Mouse (Mus musculus): ENCODE measurements around the gene Exph5. TPM values are rescaled to one million over a fixed set of nuclear protein-coding genes. Genes with fewer than 3 reads are reported as not detected.

Exph5 gene
- polyA plus RNA-seq, 1 experiment from 2014 or later, result 0.27 TPM

- ATAC-seq, result no peak
- Histone ChIP-seq H3K4me2 (replicated peaks) (no peak overlapping the region), H3K4me1 (replicated peaks) (no peaks in the 10 kb centered on the region), H3K9ac (replicated peaks) (no peak overlapping the region), H3K9me3 (no peaks in the 10 kb centered on the region), H3K36me3 (no peaks in the 10 kb centered on the region), H3K27ac (no peak overlapping the region), H3K27me3 (0 out of 2 replicates have a peak, but pooled peaks cover 6% of the 10 kb centered on the region), H3K4me3 (replicated peaks) (no peak overlapping the region)
- WGBS, result 86% methylated on average over 3 of the region's 3 CpGs
These were observed 76.7 kb downstream of the Exph5 start for GRCm38 (mm10) chr9:53378171-53378570.

DNA sequence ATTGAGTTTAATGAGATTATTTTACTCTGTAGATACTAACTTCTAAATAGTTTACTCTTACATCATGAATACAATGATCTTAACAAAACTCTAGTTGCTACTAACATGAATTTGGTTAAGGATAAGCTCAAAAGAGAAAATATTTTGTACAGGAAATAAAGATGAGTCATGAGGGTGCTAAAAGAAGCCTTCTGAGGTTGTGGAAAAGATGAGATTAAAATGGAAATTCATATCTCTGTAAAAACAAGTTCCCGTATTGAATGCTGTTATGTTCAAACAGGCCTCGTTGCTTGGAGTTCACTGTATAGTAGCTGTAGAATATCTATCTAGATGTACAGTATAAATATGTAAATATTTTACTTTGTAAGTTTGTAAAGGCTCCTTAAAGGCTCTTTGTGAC, 79.1 kb downstream of the Exph5 start:
- Histone ChIP-seq H3K9ac (replicated peaks) (no peak overlapping the region), H3K4me2 (replicated peaks) (no peak overlapping the region), H3K4me1 (replicated peaks) (peaks cover 6% of the 10 kb centered on the region), H3K36me3 (no peaks in the 10 kb centered on the region), H3K9me3 (no peaks in the 10 kb centered on the region), H3K27me3 (0 out of 2 replicates have a peak, but pooled peaks cover 6% of the 10 kb centered on the region), H3K4me3 (replicated peaks) (no peak overlapping the region), H3K27ac (no peak overlapping the region)
- ATAC-seq, result no peak
- WGBS, result 87% methylated on average over 2 of the region's 2 CpGs

DNA sequence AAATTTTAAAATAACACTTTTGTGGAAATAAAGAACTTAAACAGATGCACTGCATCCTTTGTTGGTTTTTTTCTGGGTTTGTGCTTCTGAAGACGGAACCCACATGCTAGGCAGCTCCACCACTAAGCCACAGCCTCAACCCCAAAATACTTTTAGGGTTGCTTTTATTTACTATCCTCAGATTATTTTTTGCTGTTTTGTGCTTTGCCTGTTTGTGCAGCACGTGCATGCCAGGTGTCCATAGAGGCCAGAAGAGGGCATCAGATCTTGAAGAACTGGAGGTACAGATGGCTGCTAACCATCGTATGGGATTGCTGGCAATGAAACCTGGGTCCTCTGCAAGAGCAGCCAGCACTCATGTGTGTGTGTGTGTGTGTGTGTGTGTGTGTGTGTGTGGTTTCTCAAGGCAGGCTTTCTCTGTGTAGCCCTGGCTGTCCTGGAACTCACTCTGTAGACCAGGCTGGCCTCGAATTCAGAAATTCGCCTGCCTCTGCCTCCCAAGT, 79.7 kb downstream of the Exph5 start:
- Histone ChIP-seq H3K27me3 (0 out of 2 replicates have a peak, but pooled peaks cover 6% of the 10 kb centered on the region), H3K9ac (replicated peaks) (no peak overlapping the region), H3K36me3 (no peaks in the 10 kb centered on the region), H3K4me3 (replicated peaks) (no peak overlapping the region), H3K4me2 (replicated peaks) (no peak overlapping the region), H3K9me3 (no peaks in the 10 kb centered on the region), H3K4me1 (replicated peaks) (peaks cover 6% of the 10 kb centered on the region), H3K27ac (no peak overlapping the region)
- ATAC-seq, result no peak
- WGBS, result 83% methylated on average over 5 of the region's 5 CpGs

DNA sequence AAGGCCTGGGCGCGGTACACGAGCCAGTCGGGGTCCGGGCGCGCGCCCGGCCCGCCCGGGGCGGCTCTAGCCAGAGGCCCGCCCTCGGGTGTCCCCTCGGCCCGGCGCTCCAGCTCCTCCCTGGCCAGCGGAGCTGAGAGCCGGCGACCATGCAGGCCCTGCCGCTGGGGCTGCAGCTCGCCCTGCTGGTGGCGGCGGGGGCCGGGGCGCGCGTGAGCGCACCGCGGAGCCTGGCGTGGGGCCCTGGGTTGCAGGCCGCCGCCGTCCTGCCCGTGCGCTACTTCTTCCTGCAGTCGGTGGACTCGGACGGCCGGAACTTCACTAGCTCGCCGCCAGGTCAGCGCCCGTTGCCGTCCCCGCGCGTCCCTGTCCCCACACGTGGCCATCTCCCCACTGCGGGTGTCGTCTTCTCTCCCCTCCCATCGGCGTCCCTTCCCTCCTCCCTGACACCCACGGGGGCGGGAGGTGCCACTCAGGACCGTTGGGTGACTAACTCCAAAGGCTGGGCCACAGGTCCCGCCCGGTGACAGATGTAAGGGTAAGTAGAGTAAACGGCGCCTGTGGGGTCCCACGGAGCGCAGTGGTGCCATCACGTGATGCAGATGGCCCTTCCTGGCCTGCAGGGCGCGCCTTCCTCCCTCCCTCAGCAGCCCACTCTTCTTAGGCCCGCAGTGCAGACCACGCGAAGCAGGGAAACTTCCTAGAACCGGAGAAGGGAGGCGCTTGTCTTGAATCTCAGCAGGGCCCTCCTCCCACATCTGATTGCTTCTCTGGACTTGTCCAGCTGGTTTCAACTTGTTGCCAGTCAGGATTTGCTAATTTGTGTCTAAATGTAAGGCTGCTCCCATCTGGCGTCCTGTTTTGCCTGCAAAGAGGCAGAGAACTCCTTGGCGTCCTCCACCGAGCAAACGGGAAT, 82.7 kb downstream of the Exph5 start, which contains the start of gene Kdelc2:
Gene Kdelc2 (plus strand): TSS at position 75 of the 916 bp plus-strand sequence.
- H3K9ac ChIP-seq (replicated peaks), result peak within 1 kb of the TSS; percentile 80
- peak within 1 kb of the TSS; percentile 75 for H3K27ac ChIP-seq
- H3K4me3 ChIP-seq (replicated peaks), result peak within 1 kb of the TSS; percentile 68
- H3K4me2 ChIP-seq (replicated peaks), result peak within 1 kb of the TSS; percentile 98
- peaks cover 6% of the 10 kb centered on the region for H3K4me1 ChIP-seq (replicated peaks)
- H3K36me3 ChIP-seq, result no peaks in the 10 kb centered on the region
- H3K27me3 ChIP-seq, result 0 out of 2 replicates have a peak, but pooled peaks cover 6% of the 10 kb centered on the region
- H3K9me3 ChIP-seq, result no peaks in the 10 kb centered on the region
- WGBS, result under 1% methylated on average over 75 of the region's 75 CpGs
- ATAC-seq, result peak; percentile 95

DNA sequence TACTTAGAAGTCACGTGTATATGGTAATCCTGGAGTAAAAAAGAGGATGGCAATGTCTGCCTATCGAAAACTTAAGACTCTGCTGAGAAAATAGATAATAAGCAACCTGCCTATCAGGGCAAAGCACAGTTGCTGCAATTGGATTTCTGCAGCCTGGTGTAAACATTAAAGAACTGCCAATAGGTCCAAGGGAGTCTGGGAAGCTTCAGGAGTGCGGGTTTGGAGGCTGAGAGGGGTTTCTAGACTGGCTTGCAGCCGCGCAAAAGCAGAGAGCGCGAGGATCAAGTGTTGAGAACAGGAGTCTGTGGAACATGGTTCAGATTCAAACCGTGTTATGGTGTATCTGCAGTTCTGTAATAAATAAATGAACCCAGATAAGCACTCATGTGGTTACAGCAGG, 83.4 kb downstream of the Exph5 start:
- H3K9ac ChIP-seq (replicated peaks), result peak overlapping the region; percentile 80
- ATAC-seq, result peak; percentile 15; the same call in 1 of the 2 replicates
- H3K27ac ChIP-seq, result peak overlapping the region; percentile 75
- H3K27me3 ChIP-seq, result 0 out of 2 replicates have a peak, but pooled peaks cover 6% of the 10 kb centered on the region
- H3K4me3 ChIP-seq (replicated peaks), result peak overlapping the region; percentile 68
- peaks cover 6% of the 10 kb centered on the region for H3K4me1 ChIP-seq (replicated peaks)
- 12% methylated on average over 8 of the region's 8 CpGs for WGBS
- H3K4me2 ChIP-seq (replicated peaks), result peak overlapping the region; percentile 98
- H3K36me3 ChIP-seq, result no peaks in the 10 kb centered on the region
- H3K9me3 ChIP-seq, result no peaks in the 10 kb centered on the region

DNA sequence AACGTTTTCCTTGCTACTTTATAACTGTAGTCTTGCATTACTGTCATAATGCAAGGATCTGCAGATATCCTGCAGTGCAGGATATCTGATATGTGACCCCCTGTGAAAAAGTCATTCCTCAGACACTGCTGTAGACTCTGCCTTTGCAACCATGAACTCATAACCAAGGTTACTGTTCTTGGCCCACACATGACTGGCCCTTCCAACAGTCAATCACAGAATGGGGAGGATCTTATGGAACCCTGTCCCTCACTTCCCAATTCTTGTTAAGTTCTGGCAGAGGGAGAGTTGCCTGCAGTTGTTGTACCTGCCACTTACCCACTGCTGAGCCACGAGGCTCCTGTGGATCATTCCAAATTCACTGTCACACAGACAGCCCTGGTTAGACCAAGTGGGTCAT, 86.0 kb downstream of the Exph5 start:
- H3K9ac ChIP-seq (replicated peaks), result no peak overlapping the region
- H3K4me2 ChIP-seq (replicated peaks), result no peak overlapping the region
- H3K4me1 ChIP-seq (replicated peaks), result peaks cover 6% of the 10 kb centered on the region
- no peak overlapping the region for H3K27ac ChIP-seq
- H3K36me3 ChIP-seq, result no peaks in the 10 kb centered on the region
- 75% methylated on average over 2 of the region's 2 CpGs for WGBS
- no peak overlapping the region for H3K4me3 ChIP-seq (replicated peaks)
- H3K27me3 ChIP-seq, result 0 out of 2 replicates have a peak, but pooled peaks cover 6% of the 10 kb centered on the region
- H3K9me3 ChIP-seq, result no peaks in the 10 kb centered on the region
- ATAC-seq, result no peak

GRCm38 (mm10) chr9:53389109-53389508, 87.6 kb downstream of the Exph5 start:
- 73% methylated on average over 3 of the region's 3 CpGs for WGBS
- peaks cover 6% of the 10 kb centered on the region for H3K4me1 ChIP-seq (replicated peaks)

DNA sequence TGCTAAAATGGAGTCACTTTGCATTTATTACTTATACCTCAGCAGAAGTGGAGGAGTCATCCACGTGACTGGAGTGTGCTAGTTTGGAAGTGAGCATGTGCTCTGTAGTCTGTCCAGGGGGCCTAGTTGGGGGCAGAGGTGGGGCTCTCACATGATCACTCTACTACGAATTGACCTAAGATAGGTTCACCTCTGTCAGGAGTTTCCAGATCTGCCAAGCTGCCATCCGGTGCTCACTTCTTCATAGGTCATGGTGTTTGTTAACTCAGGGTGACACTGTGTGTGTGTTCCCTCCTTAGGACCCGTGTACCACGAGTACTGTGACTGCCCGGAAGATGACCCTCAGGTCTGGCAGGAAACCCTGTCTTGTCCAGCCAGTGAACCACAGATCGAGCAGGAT, 88.7 kb downstream of the Exph5 start:
- H3K4me1 ChIP-seq (replicated peaks), result no peaks in the 10 kb centered on the region; the same call in 1 of the 2 replicates
- H3K9ac ChIP-seq (replicated peaks), result no peak overlapping the region
- no peak overlapping the region for H3K27ac ChIP-seq
- no peaks in the 10 kb centered on the region for H3K36me3 ChIP-seq
- no peaks in the 10 kb centered on the region for H3K27me3 ChIP-seq
- 88% methylated on average over 7 of the region's 7 CpGs for WGBS
- no peaks in the 10 kb centered on the region for H3K9me3 ChIP-seq
- H3K4me2 ChIP-seq (replicated peaks), result no peak overlapping the region
- no peak overlapping the region for H3K4me3 ChIP-seq (replicated peaks)
- ATAC-seq, result no peak

More at GRCm38 (mm10) chr9:53389109-53389508, 87.6 kb downstream of the Exph5 start:
- no peak for ATAC-seq
- no peaks in the 10 kb centered on the region for H3K9me3 ChIP-seq
- H3K4me2 ChIP-seq (replicated peaks), result no peak overlapping the region
- no peak overlapping the region for H3K4me3 ChIP-seq (replicated peaks)
- H3K27ac ChIP-seq, result no peak overlapping the region
- no peaks in the 10 kb centered on the region for H3K27me3 ChIP-seq
- no peak overlapping the region for H3K9ac ChIP-seq (replicated peaks)
- H3K36me3 ChIP-seq, result no peaks in the 10 kb centered on the region

- peaks cover 6% of the 10 kb centered on the region; the same call in 1 of the 2 replicates for H3K4me1 ChIP-seq (replicated peaks)
- no peaks in the 10 kb centered on the region for H3K36me3 ChIP-seq
- H3K9me3 ChIP-seq, result no peaks in the 10 kb centered on the region
- 84% methylated on average over 13 of the region's 13 CpGs for WGBS
- no peak for ATAC-seq
- no peak overlapping the region for H3K4me2 ChIP-seq (replicated peaks)
- H3K27me3 ChIP-seq, result no peaks in the 10 kb centered on the region
- no peak overlapping the region for H3K27ac ChIP-seq
- no peak overlapping the region for H3K9ac ChIP-seq (replicated peaks)
- no peak overlapping the region for H3K4me3 ChIP-seq (replicated peaks)
These were observed 96.4 kb downstream of the Exph5 start for GRCm38 (mm10) chr9:53397685-53398387.

DNA sequence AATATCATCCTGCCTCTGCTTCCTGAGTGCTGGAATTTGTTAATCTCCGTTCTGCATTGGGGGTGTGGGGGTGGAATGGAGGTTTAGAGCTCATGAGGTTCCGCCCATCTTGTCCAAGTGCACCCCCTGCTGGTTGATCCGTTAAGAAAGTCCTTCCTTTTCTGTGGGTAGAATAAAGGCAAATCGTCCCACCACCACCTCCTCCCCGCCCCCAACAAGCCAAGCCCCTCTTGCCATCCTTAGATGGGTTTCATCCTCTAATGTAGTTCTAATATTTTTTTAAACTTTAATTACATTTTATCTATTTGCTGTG, 96.9 kb downstream of the Exph5 start:
- Histone ChIP-seq H3K36me3 (no peaks in the 10 kb centered on the region), H3K9ac (replicated peaks) (no peak overlapping the region), H3K9me3 (no peaks in the 10 kb centered on the region), H3K27me3 (no peaks in the 10 kb centered on the region), H3K4me2 (replicated peaks) (no peak overlapping the region), H3K4me3 (replicated peaks) (no peak overlapping the region), H3K4me1 (replicated peaks) (peaks cover 6% of the 10 kb centered on the region; the same call in 1 of the 2 replicates), H3K27ac (no peak overlapping the region)
- WGBS, result 15% methylated on average over 5 of the region's 5 CpGs
- ATAC-seq, result no peak

DNA sequence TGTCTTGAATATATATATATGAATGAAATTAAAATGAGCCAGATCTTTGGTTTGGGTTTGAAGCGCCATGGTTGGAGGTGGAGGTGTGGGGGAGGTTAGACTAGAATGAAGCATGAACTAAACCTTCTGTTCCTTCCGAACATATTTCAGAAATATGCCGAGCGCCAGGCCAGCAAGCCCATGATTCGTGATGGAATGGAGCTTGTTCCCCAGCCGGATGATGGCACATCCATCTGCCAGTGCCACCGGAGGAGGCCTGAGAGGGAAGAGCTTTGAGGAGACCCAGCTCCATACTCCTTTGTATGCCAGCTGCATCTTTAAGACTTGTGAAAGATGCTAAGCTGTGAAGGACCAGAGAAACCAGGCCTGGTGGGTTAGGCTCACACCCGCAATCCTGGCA, 98.1 kb downstream of the Exph5 start:
- Histone ChIP-seq H3K27ac (no peak overlapping the region), H3K4me2 (replicated peaks) (no peak overlapping the region), H3K36me3 (no peaks in the 10 kb centered on the region), H3K9me3 (no peaks in the 10 kb centered on the region), H3K9ac (replicated peaks) (no peak overlapping the region), H3K4me3 (replicated peaks) (no peak overlapping the region), H3K4me1 (replicated peaks) (peaks cover 9% of the 10 kb centered on the region), H3K27me3 (no peaks in the 10 kb centered on the region)
- ATAC-seq, result no peak
- 92% methylated on average over 8 of the region's 8 CpGs for WGBS

GRCm38 (mm10) chr9:53400696-53401095, 99.2 kb downstream of the Exph5 start:
- Histone ChIP-seq H3K36me3 (no peaks in the 10 kb centered on the region), H3K27me3 (no peaks in the 10 kb centered on the region), H3K27ac (no peak overlapping the region), H3K4me1 (replicated peaks) (peaks cover 18% of the 10 kb centered on the region), H3K4me3 (replicated peaks) (no peak overlapping the region), H3K9me3 (no peaks in the 10 kb centered on the region), H3K9ac (replicated peaks) (no peak overlapping the region), H3K4me2 (replicated peaks) (no peak overlapping the region)
- WGBS, result 91% methylated on average over 4 of the region's 4 CpGs
- no peak for ATAC-seq
